Mouse (Mus musculus) ES-E14 (cell line): ENCODE measurements around the gene Efcab9. TPM values are rescaled to one million over a fixed set of nuclear protein-coding genes. Genes with fewer than 3 reads are reported as not detected.

Experiments
- DNase-seq: peaks from one replicate; pipeline ENCODE4 v3.0.0-alpha.2; 2013; ENCODE audit warnings: low read depth, low spot score
- H3K27ac ChIP-seq: 2 replicates; pipeline ENCODE4 v1.5.1; 2012; ENCODE audit warnings: low read depth, mild to moderate bottlenecking, low read length, moderate library complexity, mixed read lengths; ENCODE audit not compliant: poor library complexity, insufficient read depth, severe bottlenecking
- H3K36me3 ChIP-seq: 2 replicates; pipeline ENCODE4 v1.6.1; 2012; ENCODE audit warnings: mild to moderate bottlenecking, low read length, moderate library complexity, mixed read lengths; ENCODE audit not compliant: control insufficient read depth, poor library complexity, insufficient read depth, severe bottlenecking
- H3K4me1 ChIP-seq, 2 experiments: fragments of 150-350 bp in 1 of 2; sonication (generic) in 1 of 2; 2 replicates each; pipeline ENCODE4 v1.6.1; 2012; ENCODE audit warnings: low read length in 2 of 2, mild to moderate bottlenecking in 1 of 2, mixed read lengths in 1 of 2; ENCODE audit not compliant: control insufficient read depth in 2 of 2, insufficient read depth in 2 of 2, poor library complexity in 1 of 2
- H3K4me3 ChIP-seq, 2 experiments: fragments of 150-350 bp in 1 of 2; sonication (generic) in 1 of 2; 2 replicates each; pipeline ENCODE4 v1.5.1; 2012; ENCODE audit warnings: low read length in 2 of 2, low read depth in 1 of 2, mild to moderate bottlenecking in 1 of 2, mixed read lengths in 1 of 2; ENCODE audit not compliant: insufficient read depth in 1 of 2, poor library complexity in 1 of 2, severe bottlenecking in 1 of 2
- H3K9ac ChIP-seq: 2 replicates; pipeline ENCODE4 v1.6.1; 2012; ENCODE audit warnings: low read depth, mild to moderate bottlenecking, low read length, mixed read lengths; ENCODE audit not compliant: poor library complexity, insufficient read depth, severe bottlenecking
- H3K9me3 ChIP-seq: fragments of 150-350 bp; sonication (generic); 2 replicates; pipeline ENCODE4 v1.6.1; 2012; ENCODE audit warnings: low read depth, mild to moderate bottlenecking, low read length; ENCODE audit not compliant: control insufficient read depth, insufficient read depth
- CHD2 ChIP-seq: IDR thresholded peaks from 2 replicates; pipeline ENCODE4 v1.6.1; 2014; ENCODE audit warnings: mild to moderate bottlenecking, low read depth, low read length, inconsistent platforms
- HCFC1 ChIP-seq: IDR thresholded peaks from 2 replicates; pipeline ENCODE4 v1.6.1; 2012; ENCODE audit warnings: low read length, inconsistent platforms, borderline replicate concordance; ENCODE audit not compliant: insufficient read depth
- MAFK ChIP-seq: IDR thresholded peaks from 2 replicates; pipeline ENCODE4 v1.6.1; 2014; ENCODE audit warnings: mild to moderate bottlenecking, low read depth, low read length, inconsistent platforms; ENCODE audit not compliant: insufficient read depth
- ZC3H11A ChIP-seq: IDR thresholded peaks from 2 replicates; pipeline ENCODE4 v1.6.1; 2012; ENCODE audit warnings: low read depth, mild to moderate bottlenecking, inconsistent platforms, low read length, borderline replicate concordance
- ZNF384 ChIP-seq: IDR thresholded peaks from 2 replicates; pipeline ENCODE4 v1.6.1; 2012; ENCODE audit warnings: low read depth, low read length, inconsistent platforms
- in situ Hi-C, 2 experiments: fragments of 600-800 bp; cut with MboI; formaldehyde crosslinking; loops; one replicate each; pipeline ENCODE4 v1.15.1; 2025; ENCODE audit warnings: low sequenced_read_pairs in 2 of 2, inconsistent platforms in 1 of 2; ENCODE audit not compliant: unreplicated experiment in 2 of 2
- total RNA-seq: library from RNA; depleted of rRNA; stranded (reverse); fragments of 300-350 nt; gene quantifications from 2 replicates; pipeline ENCODE4 v1.2.3, GENCODE M21; 2012

The Efcab9 gene
- total RNA-seq, 1 experiment: 0.40 TPM

DNA sequence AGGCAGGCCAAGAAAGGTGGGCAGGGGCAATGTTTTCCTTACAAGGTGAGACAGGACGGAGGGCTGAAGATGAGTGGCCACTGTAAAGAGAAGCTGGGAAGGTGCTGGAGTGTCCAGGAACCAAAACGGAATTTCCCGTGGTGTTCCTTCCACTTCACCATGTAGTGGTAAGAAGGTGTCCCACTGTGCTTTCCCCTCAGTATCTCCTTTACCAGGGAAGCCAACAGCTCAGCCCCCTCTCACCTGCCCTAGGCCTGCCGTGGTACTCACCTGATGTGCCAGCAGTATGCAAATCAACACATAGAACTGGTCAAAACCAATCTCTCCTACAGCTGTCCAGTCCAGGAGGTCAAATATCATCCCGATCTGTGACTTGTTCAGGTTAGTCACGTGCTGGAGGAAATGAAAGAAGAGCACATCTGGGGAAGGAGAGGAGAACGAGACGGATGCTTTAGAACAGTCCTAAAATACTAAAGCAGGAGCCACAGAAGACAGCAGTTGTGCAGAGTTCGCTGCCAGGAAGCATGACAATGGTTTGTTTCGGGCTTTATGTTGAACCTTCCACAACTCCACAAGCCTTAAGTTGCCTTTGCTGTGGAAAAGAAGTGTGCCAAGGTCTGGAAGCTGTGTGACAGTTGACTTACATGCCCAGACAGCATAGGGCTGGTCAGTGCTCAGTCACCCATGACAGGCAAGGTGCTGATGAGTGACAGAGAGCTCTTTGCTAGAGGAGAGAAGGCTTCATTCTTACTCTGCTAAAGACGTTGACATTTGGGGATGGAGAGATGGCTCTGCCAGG lies 7.6 kb downstream of the Efcab9 start:
- no peak overlapping the region for H3K27ac ChIP-seq
- no peaks in the 10 kb centered on the region for H3K36me3 ChIP-seq
- in situ Hi-C loops: no loop called here
- no peak overlapping the region for H3K4me3 ChIP-seq
- H3K9ac ChIP-seq: no peak overlapping the region
- H3K4me1 ChIP-seq: no peaks in the 10 kb centered on the region
- no peak for TF ChIP-seq ZNF384
- no peak for TF ChIP-seq CHD2
- no peak for TF ChIP-seq ZC3H11A
- TF ChIP-seq MAFK: no peak
- TF ChIP-seq HCFC1: no peak
- DNase-seq: no peak
- no peaks in the 10 kb centered on the region for H3K9me3 ChIP-seq

DNA sequence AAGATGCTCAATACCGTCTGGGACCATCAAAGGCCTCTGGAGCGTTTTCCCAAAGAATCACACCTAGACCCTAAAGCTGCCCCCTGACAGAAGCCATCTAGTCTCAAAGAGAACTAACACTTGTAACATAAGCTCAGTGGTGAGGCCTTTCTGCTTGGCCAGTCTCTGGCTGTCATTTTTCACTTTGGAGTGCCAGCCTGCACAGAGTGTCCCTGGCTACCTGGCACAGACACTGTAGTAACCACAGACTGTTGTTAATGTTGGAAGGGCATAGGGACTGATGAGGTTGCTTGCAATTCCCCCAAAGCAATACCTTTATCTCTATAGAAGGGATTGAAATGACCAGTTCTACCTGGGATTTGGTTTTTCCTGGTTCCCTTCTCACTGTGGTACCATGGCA lies 10.6 kb downstream of the Efcab9 start:
- no peaks in the 10 kb centered on the region for H3K9me3 ChIP-seq
- DNase-seq: no peak
- TF ChIP-seq ZC3H11A: no peak
- TF ChIP-seq HCFC1: no peak
- TF ChIP-seq ZNF384: no peak
- TF ChIP-seq MAFK: no peak
- no peak for TF ChIP-seq CHD2
- H3K36me3 ChIP-seq: peaks cover 2% of the 10 kb centered on the region; the same call in 1 of the 2 replicates
- in situ Hi-C loops: no loop called here
- no peak overlapping the region for H3K4me3 ChIP-seq
- no peak overlapping the region for H3K27ac ChIP-seq
- H3K9ac ChIP-seq: no peak overlapping the region
- no peaks in the 10 kb centered on the region; a peak in 1 of 4 replicates for H3K4me1 ChIP-seq

DNA sequence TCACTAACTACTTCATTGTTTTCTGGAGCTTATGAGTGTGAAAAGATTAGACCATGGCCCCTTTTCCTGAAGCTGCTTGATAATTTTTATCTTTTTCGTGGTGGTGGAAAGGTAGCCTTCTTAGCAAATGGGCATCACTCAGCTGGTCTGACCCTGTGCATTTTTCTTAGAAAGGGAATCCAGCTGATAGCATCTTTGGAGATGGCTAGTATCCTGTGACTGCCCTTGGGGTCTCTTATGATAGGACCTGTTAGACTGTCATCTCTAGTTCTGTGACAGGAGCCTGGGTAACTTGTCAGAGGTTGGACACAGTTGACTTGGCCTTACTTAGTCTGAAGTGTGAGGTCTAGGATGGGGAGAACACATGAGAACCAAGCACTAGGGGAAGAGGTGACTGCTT lies 12.5 kb downstream of the Efcab9 start:
- H3K4me1 ChIP-seq: no peaks in the 10 kb centered on the region; a peak in 1 of 4 replicates
- H3K27ac ChIP-seq: no peak overlapping the region
- H3K4me3 ChIP-seq: no peak overlapping the region
- no peak for DNase-seq
- H3K9ac ChIP-seq: no peak overlapping the region
- no peak for TF ChIP-seq HCFC1
- no peak for TF ChIP-seq ZC3H11A
- TF ChIP-seq ZNF384: no peak
- no peak for TF ChIP-seq CHD2
- no peak for TF ChIP-seq MAFK
- H3K36me3 ChIP-seq: peaks cover 2% of the 10 kb centered on the region; the same call in 1 of the 2 replicates
- H3K9me3 ChIP-seq: no peaks in the 10 kb centered on the region
- in situ Hi-C loops: no loop called here

DNA sequence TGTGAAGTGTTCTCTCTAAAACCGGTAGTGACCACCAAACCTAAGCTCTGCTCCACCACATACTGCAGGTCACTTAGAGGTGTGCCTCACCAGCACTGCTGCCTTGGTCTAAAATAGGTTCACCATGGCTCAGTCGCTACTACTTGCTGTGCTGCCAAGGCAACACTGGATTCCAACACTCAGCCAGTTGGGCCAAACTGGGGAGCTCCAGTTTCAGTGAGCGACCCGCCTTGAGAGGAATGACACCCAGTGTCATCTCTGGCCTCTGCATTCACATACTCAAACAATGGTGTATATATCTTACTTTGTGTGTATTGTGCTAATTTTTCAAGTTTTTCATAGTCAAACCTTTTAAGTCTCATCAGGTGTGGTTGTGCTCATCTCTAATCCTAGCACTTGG lies 13.1 kb downstream of the Efcab9 start:
- no peaks in the 10 kb centered on the region; a peak in 1 of 4 replicates for H3K4me1 ChIP-seq
- in situ Hi-C loops: no loop called here
- H3K9ac ChIP-seq: no peak overlapping the region
- peaks cover 2% of the 10 kb centered on the region; the same call in 1 of the 2 replicates for H3K36me3 ChIP-seq
- H3K4me3 ChIP-seq: no peak overlapping the region
- DNase-seq: no peak
- no peaks in the 10 kb centered on the region for H3K9me3 ChIP-seq
- no peak overlapping the region for H3K27ac ChIP-seq
- TF ChIP-seq CHD2 (no peak), HCFC1 (no peak), ZNF384 (no peak), MAFK (no peak), ZC3H11A (no peak)
